Mouse (Mus musculus) neural tube, embryonic 12.5 days (tissue): ENCODE results near the gene Lmntd2. TPM values are rescaled to one million over a fixed set of nuclear protein-coding genes. Genes with fewer than 3 reads are reported as not detected.

Experiments
- ATAC-seq: fragments of 200-750 bp; cut with Nextera tagmentation; 2 replicates; pipeline ENCODE4 v1.8.0; 2017; ENCODE audit warnings: low read depth, mild to moderate bottlenecking, moderate TSS enrichment, moderate library complexity; ENCODE audit not compliant: low FRiP score
- H3K27ac ChIP-seq: fragments of 300-500 bp; sonication (generic); 2 replicates; pipeline ENCODE4 v1.5.1; 2016
- H3K27me3 ChIP-seq: fragments of 300-500 bp; sonication (generic); replicated peaks from 2 replicates; pipeline ENCODE4 v1.6.1; 2016; ENCODE audit warnings: mild to moderate bottlenecking
- H3K36me3 ChIP-seq: fragments of 300-500 bp; sonication (generic); 2 replicates; pipeline ENCODE4 v1.6.1; 2016; ENCODE audit warnings: mild to moderate bottlenecking
- H3K4me1 ChIP-seq: fragments of 300-500 bp; sonication (generic); 2 replicates; pipeline ENCODE4 v1.6.1; 2016
- H3K4me2 ChIP-seq: fragments of 300-500 bp; sonication (generic); replicated peaks from 2 replicates; pipeline ENCODE4 v1.6.1; 2016; ENCODE audit warnings: mild to moderate bottlenecking
- H3K4me3 ChIP-seq: fragments of 300-500 bp; sonication (generic); 2 replicates; pipeline ENCODE4 v1.5.1; 2016
- H3K9ac ChIP-seq: fragments of 300-500 bp; sonication (generic); 2 replicates; pipeline ENCODE4 v1.6.1; 2016; ENCODE audit warnings: mild to moderate bottlenecking
- H3K9me3 ChIP-seq: fragments of 300-500 bp; sonication (generic); 2 replicates; pipeline ENCODE4 v1.6.1; 2016; ENCODE audit warnings: mild to moderate bottlenecking
- WGBS: fragments of 180-500 bp; shearing (Covaris S2); methylation state at CpG from one replicate; pipeline ENCODE4 v1.1.7; 2016; 5-methylcytosine and 5-hydroxymethylcytosine counted together
- microRNA counts: library from miRNA; unstranded; fragments of <30 nt; microRNA quantifications from one replicate; lab custom pipeline; 2017
- microRNA-seq: library from miRNA; unstranded; fragments of <30 nt; microRNA quantifications from one replicate; pipeline ENCODE4, GENCODE M21; 2017
- polyA plus RNA-seq: library from polyadenylated mRNA; unstranded; fragments of >200 nt; fragmentation: Nextera tagmentation; extraction: Ambion mirVana; gene quantifications from 2 replicates; pipeline ENCODE4 v1.2.1, GENCODE M21; 2016

The Lmntd2 gene
- polyA plus RNA-seq, 1 experiment from 2014 or later = 3.8 TPM

DNA sequence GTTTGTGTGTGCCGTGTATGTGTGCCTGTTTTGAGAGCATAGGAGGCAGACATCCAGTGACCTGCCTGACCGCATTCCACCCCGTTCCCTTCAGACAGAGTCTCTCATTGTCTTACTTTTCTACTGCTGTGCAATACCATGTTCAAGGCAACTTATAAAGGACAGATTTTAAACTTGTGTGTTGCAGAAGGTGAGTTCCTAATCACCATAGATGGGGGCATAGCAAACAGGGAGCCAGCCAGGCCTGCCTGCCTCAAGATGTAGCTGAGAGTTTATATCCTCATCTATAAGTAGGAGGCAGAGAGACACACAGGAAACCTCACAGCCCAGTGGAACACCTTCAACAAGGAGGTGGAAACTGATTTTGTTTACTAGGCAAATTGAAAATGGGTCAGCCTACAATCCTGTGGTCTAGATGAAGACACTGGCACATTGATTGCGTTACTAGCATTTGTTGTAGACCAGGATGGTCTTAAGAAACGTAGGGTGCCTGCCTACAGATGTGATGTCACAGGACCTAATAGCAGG lies 40.5 kb downstream of the Lmntd2 start:
- H3K9ac ChIP-seq = peak overlapping the region; percentile 67; the same call in 1 of the 2 replicates

DNA sequence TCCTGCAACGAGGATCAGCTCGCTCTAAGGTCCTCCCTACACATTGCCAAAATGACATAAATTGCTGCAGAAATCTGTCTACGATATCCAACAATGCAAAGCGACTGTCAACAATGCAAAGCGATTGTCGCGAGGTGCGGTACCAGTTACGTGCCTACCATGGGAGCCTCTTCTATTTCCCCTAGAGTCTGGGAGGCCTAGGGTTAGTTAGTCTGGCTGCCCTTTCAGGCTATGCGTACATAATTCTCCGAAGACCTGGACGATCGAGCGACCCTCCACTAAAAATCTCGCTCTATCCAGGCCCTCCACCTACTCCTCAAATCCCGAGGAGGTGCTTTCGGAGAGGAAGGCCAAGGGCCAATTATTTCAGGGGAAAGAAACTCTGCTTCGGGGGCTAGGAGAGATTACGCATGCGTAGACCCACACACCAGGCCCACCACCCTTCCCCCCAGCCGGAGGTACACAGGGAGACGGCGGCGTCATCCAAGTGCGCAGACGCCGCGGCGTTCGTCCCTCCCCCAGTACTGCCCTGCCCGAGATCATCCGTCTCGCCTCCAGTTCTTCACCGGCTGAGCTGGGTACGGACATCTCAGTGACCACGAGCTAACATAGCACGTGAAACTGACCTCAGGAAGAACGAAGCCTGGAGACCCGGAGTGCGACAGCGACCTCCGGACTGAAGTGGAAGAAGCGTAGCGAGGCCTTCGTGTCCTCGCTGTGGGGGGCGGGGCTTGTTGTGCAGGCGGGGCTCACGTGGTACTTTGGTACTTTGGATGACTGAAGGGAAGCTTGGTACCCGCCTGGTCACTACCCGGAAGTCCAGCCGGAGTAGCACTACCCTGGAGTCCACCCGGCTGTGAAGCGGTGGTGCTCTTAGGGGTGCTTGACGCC lies 41.5 kb downstream of the Lmntd2 start, which contains the start of gene Rnh1:
Gene Rnh1 (minus strand): TSS at position 742 of the 891 bp plus-strand sequence.
- H3K4me2 ChIP-seq = peak within 1 kb of the TSS; percentile 67
- no peaks in the 10 kb centered on the region for H3K36me3 ChIP-seq
- peaks cover 22% of the 10 kb centered on the region for H3K4me1 ChIP-seq
- H3K27me3 ChIP-seq = no peaks in the 10 kb centered on the region
- H3K4me3 ChIP-seq = peak within 1 kb of the TSS; percentile 52
- ATAC-seq = peak; percentile 97
- H3K9ac ChIP-seq = peak within 1 kb of the TSS; percentile 67
- 4% methylated on average over 55 of the region's 55 CpGs for WGBS
- peak within 1 kb of the TSS; percentile 83 for H3K27ac ChIP-seq
- no peaks in the 10 kb centered on the region for H3K9me3 ChIP-seq

More for the DNA sequence above, 40.5 kb downstream of the Lmntd2 start:
- no peak for ATAC-seq
- no peaks in the 10 kb centered on the region for H3K36me3 ChIP-seq
- peak overlapping the region; percentile 52; the same call in 1 of the 2 replicates for H3K4me3 ChIP-seq
- no peak overlapping the region for H3K27ac ChIP-seq
- no peaks in the 10 kb centered on the region for H3K27me3 ChIP-seq
- 92% methylated on average over 5 of the region's 5 CpGs for WGBS
- H3K4me2 ChIP-seq = peak overlapping the region; percentile 67
- peaks cover 15% of the 10 kb centered on the region for H3K4me1 ChIP-seq
- H3K9me3 ChIP-seq = no peaks in the 10 kb centered on the region

GRCm38 (mm10) chr7:141169866-141170265 lies 44.0 kb downstream of the Lmntd2 start:
- Histone ChIP-seq H3K4me3 (no peak overlapping the region), H3K27me3 (no peaks in the 10 kb centered on the region), H3K27ac (no peak overlapping the region), H3K4me1 (peaks cover 18% of the 10 kb centered on the region), H3K9ac (no peak overlapping the region), H3K9me3 (no peaks in the 10 kb centered on the region), H3K36me3 (peaks cover 6% of the 10 kb centered on the region; the same call in 1 of the 2 replicates), H3K4me2 (no peak overlapping the region)
- no peak for ATAC-seq

GRCm38 (mm10) chr7:141169300-141169699 lies 44.6 kb downstream of the Lmntd2 start:
- Histone ChIP-seq H3K9me3 (no peaks in the 10 kb centered on the region), H3K27ac (no peak overlapping the region), H3K4me2 (0 out of 2 replicates have a peak overlapping the region, but pooled peaks have one; percentile 53), H3K4me1 (peaks cover 18% of the 10 kb centered on the region), H3K27me3 (no peaks in the 10 kb centered on the region), H3K36me3 (peaks cover 8% of the 10 kb centered on the region; the same call in 1 of the 2 replicates), H3K9ac (no peak overlapping the region), H3K4me3 (no peak overlapping the region)
- ATAC-seq = no peak
- WGBS = 90% methylated on average over 1 of the region's 1 CpGs

- Histone ChIP-seq H3K36me3 (peaks cover 11% of the 10 kb centered on the region), H3K9me3 (no peaks in the 10 kb centered on the region), H3K4me3 (peak overlapping the region; percentile 15), H3K9ac (peak overlapping the region; percentile 33), H3K4me1 (peaks cover 18% of the 10 kb centered on the region), H3K4me2 (peak overlapping the region; percentile 53), H3K27me3 (no peaks in the 10 kb centered on the region), H3K27ac (no peak overlapping the region)
- 4% methylated on average over 22 of the region's 22 CpGs for WGBS
- ATAC-seq = no peak
Measured at GRCm38 (mm10) chr7:141168518-141168953, 45.3 kb downstream of the Lmntd2 start.

GRCm38 (mm10) chr7:141167901-141168517 lies 45.9 kb downstream of the Lmntd2 start:
- peaks cover 17% of the 10 kb centered on the region for H3K36me3 ChIP-seq
- no peak for ATAC-seq
- no peaks in the 10 kb centered on the region for H3K27me3 ChIP-seq
- H3K9me3 ChIP-seq = no peaks in the 10 kb centered on the region
- peak overlapping the region; percentile 53 for H3K4me2 ChIP-seq
- peak overlapping the region; percentile 15 for H3K4me3 ChIP-seq
- H3K9ac ChIP-seq = peak overlapping the region; percentile 33
- 27% methylated on average over 7 of the region's 7 CpGs for WGBS
- H3K4me1 ChIP-seq = peaks cover 13% of the 10 kb centered on the region
- H3K27ac ChIP-seq = no peak overlapping the region

GRCm38 (mm10) chr7:141164850-141165249 lies 49.0 kb downstream of the Lmntd2 start:
- H3K9me3 ChIP-seq = no peaks in the 10 kb centered on the region
- WGBS = 89% methylated on average over 6 of the region's 6 CpGs
- no peaks in the 10 kb centered on the region for H3K27me3 ChIP-seq
- H3K4me3 ChIP-seq = no peak overlapping the region
- H3K4me2 ChIP-seq = no peak overlapping the region
- peaks cover 46% of the 10 kb centered on the region for H3K36me3 ChIP-seq
- no peak overlapping the region for H3K9ac ChIP-seq
- ATAC-seq = no peak
- H3K4me1 ChIP-seq = peaks cover 11% of the 10 kb centered on the region
- no peak overlapping the region for H3K27ac ChIP-seq

DNA sequence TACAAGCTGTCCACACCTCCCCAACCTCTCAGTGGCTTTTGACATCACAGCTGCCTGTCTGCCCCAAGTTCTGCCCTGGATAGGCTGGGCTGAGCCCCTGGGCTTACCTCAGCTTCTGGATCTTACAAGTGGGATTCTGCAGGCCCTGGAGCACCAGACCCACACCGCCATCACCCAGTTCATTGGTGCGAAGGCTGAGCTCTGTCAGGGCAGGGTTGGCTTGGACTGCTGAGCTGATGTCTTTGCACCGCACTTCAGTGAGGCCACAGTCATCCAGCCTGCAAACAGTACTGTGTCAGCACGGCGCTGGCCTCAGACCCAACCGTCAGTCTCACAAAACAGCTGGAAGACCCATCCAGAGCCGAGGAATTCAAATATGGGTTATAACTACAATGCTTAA lies 49.5 kb downstream of the Lmntd2 start:
- H3K4me2 ChIP-seq = no peak overlapping the region
- no peak for ATAC-seq
- H3K9me3 ChIP-seq = no peaks in the 10 kb centered on the region

More for the DNA sequence above, 49.5 kb downstream of the Lmntd2 start:
- peaks cover 11% of the 10 kb centered on the region for H3K4me1 ChIP-seq
- H3K27ac ChIP-seq = no peak overlapping the region
- 94% methylated on average over 7 of the region's 7 CpGs for WGBS
- H3K36me3 ChIP-seq = peaks cover 51% of the 10 kb centered on the region
- H3K27me3 ChIP-seq = no peaks in the 10 kb centered on the region
- H3K9ac ChIP-seq = no peak overlapping the region
- H3K4me3 ChIP-seq = no peak overlapping the region

MicroRNAs within 50 kb of the gene (microRNA counts, 519-probe panel; counts per million panel counts)
- 5,225 counts per million, percentile 85 among the panel's probes with 10 or more counts for microRNA mmu-miR-210 (lab: Ali Mortazavi, UCI)

Small RNA genes within 50 kb of the gene (microRNA-seq; reads per million reads assigned to microRNA genes)
- gene Mir210 = 329 reads per million, percentile 67 among the genes with 10 or more reads in this experiment

Other genes starting within 250 kb of the Lmntd2 start
- gene Ifitm1, start 246.9 kb downstream of the Lmntd2 start, polyA plus RNA-seq = 10.1 and 13.6 TPM in 2 replicates
- 23.9 and 29.2 TPM in 2 replicates for gene Ifitm3, start 203.3 kb downstream of the Lmntd2 start, polyA plus RNA-seq
- gene Ifitm6, start 196.2 kb downstream of the Lmntd2 start, polyA plus RNA-seq = 0.42 and 0.54 TPM in 2 replicates
- gene Gm17387, start 184.9 kb downstream of the Lmntd2 start, polyA plus RNA-seq = not detected in 2 replicates
- 40.8 and 41.5 TPM in 2 replicates for gene B4galnt4, start 153.0 kb downstream of the Lmntd2 start, polyA plus RNA-seq
- 1.6 and 3.1 TPM in 2 replicates for gene Pkp3, start 135.9 kb downstream of the Lmntd2 start, polyA plus RNA-seq
- 1.6 and 2.3 TPM in 2 replicates for gene Sigirr, start 113.5 kb downstream of the Lmntd2 start, polyA plus RNA-seq
- gene Ano9, start 96.3 kb downstream of the Lmntd2 start, polyA plus RNA-seq = 0.22 TPM in 1 of 2 replicates, not detected in the other
- 74.7 and 79.8 TPM in 2 replicates for gene Ptdss2, start 91.7 kb downstream of the Lmntd2 start, polyA plus RNA-seq
- 56.9 and 60.9 TPM in 2 replicates for gene Rnh1, start 41.2 kb downstream of the Lmntd2 start, polyA plus RNA-seq
- gene Hras, start 20.1 kb downstream of the Lmntd2 start, polyA plus RNA-seq = 114 and 121 TPM in 2 replicates
- 11.2 TPM in 2 replicates for gene Lrrc56, start 19.9 kb downstream of the Lmntd2 start, polyA plus RNA-seq
- gene Rassf7, start 1.8 kb upstream of the Lmntd2 start, polyA plus RNA-seq = 37.1 and 38.7 TPM in 2 replicates
- 88.0 and 92.7 TPM in 2 replicates for gene Phrf1, start 14.7 kb upstream of the Lmntd2 start, polyA plus RNA-seq
- 1.0 and 1.7 TPM in 2 replicates for gene Irf7, start 52.4 kb upstream of the Lmntd2 start, polyA plus RNA-seq
- gene Cdhr5, start 62.7 kb upstream of the Lmntd2 start, polyA plus RNA-seq = not detected in 2 replicates
- gene Sct, start 65.1 kb upstream of the Lmntd2 start, polyA plus RNA-seq = 4.5 and 7.1 TPM in 2 replicates
- 0.82 and 0.94 TPM in 2 replicates for gene Drd4, start 77.9 kb upstream of the Lmntd2 start, polyA plus RNA-seq
- 98.9 and 108 TPM in 2 replicates for gene Deaf1, start 113.6 kb upstream of the Lmntd2 start, polyA plus RNA-seq
- gene Tmem80, start 113.7 kb upstream of the Lmntd2 start, polyA plus RNA-seq = 60.9 and 62.5 TPM in 2 replicates
- 1.0 and 1.1 TPM in 2 replicates for gene Eps8l2, start 124.8 kb upstream of the Lmntd2 start, polyA plus RNA-seq
- gene Taldo1, start 178.1 kb upstream of the Lmntd2 start, polyA plus RNA-seq = 366 and 377 TPM in 2 replicates
- gene Gatd1, start 200.1 kb upstream of the Lmntd2 start, polyA plus RNA-seq = 50.5 and 51.5 TPM in 2 replicates
- gene Cend1, start 215.4 kb upstream of the Lmntd2 start, polyA plus RNA-seq = 44.4 and 55.1 TPM in 2 replicates
- gene Slc25a22, start 223.8 kb upstream of the Lmntd2 start, polyA plus RNA-seq = 57.6 and 57.7 TPM in 2 replicates
- gene Pidd1, start 229.9 kb upstream of the Lmntd2 start, polyA plus RNA-seq = 8.4 and 9.8 TPM in 2 replicates
- gene Rplp2, start 233.3 kb upstream of the Lmntd2 start, polyA plus RNA-seq = 803 and 881 TPM in 2 replicates
- 15.8 and 16.5 TPM in 2 replicates for gene Pnpla2, start 241.1 kb upstream of the Lmntd2 start, polyA plus RNA-seq
- 6.7 and 7.6 TPM in 2 replicates for gene Cracr2b, start 247.0 kb upstream of the Lmntd2 start, polyA plus RNA-seq